Mouse (Mus musculus): Measurements from ENCODE around the gene Gm7168. TPM values are rescaled to one million over a fixed set of nuclear protein-coding genes. Genes with fewer than 3 reads are reported as not detected.
"Not testable (repeated sequence)": the region's sequence is repeated elsewhere in the genome, so short reads cannot be mapped to it uniquely, and the experiment has no call there.

Gm7168 gene
- polyA plus RNA-seq, 1 experiment from 2014 or later = not detected

DNA sequence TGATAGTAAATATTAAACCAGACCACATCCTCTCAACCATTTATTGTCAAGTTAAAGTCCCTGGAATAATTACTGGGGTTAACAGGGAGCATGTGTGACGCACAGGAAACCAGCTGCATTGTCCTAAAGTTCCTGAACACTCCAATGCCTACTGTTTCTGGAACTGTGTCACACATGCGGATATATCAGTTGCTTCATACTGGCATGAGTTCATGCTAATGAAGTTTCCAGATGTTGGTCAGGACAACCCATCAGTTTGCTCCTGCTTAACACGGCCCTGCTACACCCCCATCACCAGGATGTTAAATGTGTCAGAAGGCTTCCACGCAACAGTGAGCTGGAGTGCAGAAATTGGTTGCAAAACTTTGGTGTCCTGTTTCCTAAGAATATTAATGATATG is 33.6 kb upstream of the Gm7168 start:
- Histone ChIP-seq H3K9me3 (ENCODE audit: low read length) (no peaks in the 10 kb centered on the region), H3K4me3 (ENCODE audit: low read depth, low read length) (no peak overlapping the region), H3K36me3 (replicated peaks; ENCODE audit: insufficient read depth, low read length) (no peaks in the 10 kb centered on the region), H3K27ac (ENCODE audit: low read depth) (no peak overlapping the region), H3K4me1 (ENCODE audit: insufficient read depth) (no peaks in the 10 kb centered on the region), H3K27me3 (ENCODE audit: insufficient read depth, low read length) (no peaks in the 10 kb centered on the region), H3K9ac (replicated peaks) (no peak overlapping the region), H3K4me2 (ENCODE audit: low read depth, low read length) (no peak overlapping the region)
- DNase-seq = no peak
- ATAC-seq = peak; percentile 60
- WGBS (ENCODE audit: insufficient replicate concordance) = 62% methylated on average over 4 of the region's 4 CpGs
- TF ChIP-seq EP300 (IDR thresholded peaks at IDR 0.05; ENCODE audit: low read depth) (no peak), CTCF (IDR thresholded peaks at IDR 0.05; ENCODE audit: low read depth) (no peak)

DNA sequence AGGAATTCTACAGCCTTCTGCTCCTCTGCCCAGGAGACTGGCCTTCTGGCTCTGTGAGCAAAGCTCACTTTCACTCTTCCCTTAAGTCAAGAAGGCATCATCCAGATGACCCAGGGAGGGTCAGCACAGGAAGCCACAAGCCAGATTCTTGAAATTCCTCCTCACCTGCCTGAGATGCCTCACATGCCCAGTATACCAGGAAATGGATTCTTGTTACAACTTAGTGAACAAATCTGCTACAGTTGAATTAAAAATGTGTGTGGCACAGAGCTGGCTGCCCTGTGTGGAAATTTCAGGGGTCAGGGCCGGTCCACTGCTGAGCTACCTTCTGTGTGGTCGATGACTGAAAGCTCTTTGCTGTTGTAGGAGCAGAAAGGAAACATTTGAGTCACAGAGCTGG is 27.4 kb upstream of the Gm7168 start:
- Histone ChIP-seq H3K9me3 (ENCODE audit: low read length) (no peaks in the 10 kb centered on the region), H3K9ac (replicated peaks) (no peak overlapping the region), H3K4me2 (ENCODE audit: low read depth, low read length) (no peak overlapping the region), H3K36me3 (replicated peaks; ENCODE audit: insufficient read depth, low read length) (no peaks in the 10 kb centered on the region), H3K4me3 (ENCODE audit: low read depth, low read length) (no peak overlapping the region), H3K27ac (ENCODE audit: low read depth) (no peak overlapping the region), H3K4me1 (ENCODE audit: insufficient read depth) (no peaks in the 10 kb centered on the region), H3K27me3 (ENCODE audit: insufficient read depth, low read length) (no peaks in the 10 kb centered on the region)
- TF ChIP-seq CTCF (IDR thresholded peaks at IDR 0.05; ENCODE audit: low read depth) (no peak), EP300 (IDR thresholded peaks at IDR 0.05; ENCODE audit: low read depth) (no peak)
- DNase-seq (no peak), ATAC-seq (no peak)
- 55% methylated on average over 2 of the region's 2 CpGs for WGBS (ENCODE audit: insufficient replicate concordance)

DNA sequence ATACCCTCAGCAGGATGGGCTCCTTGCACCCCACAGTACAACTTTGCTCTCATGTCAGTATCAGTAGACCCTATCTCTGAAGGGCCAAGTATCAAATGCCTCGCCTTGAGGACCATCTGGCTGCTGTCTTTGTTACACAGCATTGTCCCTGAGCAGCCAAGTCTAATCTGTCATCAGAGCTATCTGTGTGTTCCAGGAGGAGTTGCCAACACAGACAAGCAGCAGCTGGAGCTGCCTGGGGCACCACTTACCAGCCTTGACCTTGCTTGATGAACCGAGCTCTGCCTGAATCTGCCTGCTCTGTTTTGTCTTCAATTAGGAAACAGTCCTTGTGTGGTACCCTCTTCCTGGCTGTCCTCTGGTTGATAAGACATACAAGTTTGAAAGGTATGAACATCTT is 24.8 kb upstream of the Gm7168 start:
- Histone ChIP-seq H3K36me3 (replicated peaks; ENCODE audit: insufficient read depth, low read length) (no peaks in the 10 kb centered on the region), H3K4me3 (ENCODE audit: low read depth, low read length) (no peak overlapping the region), H3K4me2 (ENCODE audit: low read depth, low read length) (no peak overlapping the region), H3K27ac (ENCODE audit: low read depth) (no peak overlapping the region), H3K4me1 (ENCODE audit: insufficient read depth) (no peaks in the 10 kb centered on the region), H3K9me3 (ENCODE audit: low read length) (no peaks in the 10 kb centered on the region), H3K9ac (replicated peaks) (no peak overlapping the region), H3K27me3 (ENCODE audit: insufficient read depth, low read length) (no peaks in the 10 kb centered on the region)
- TF ChIP-seq EP300 (IDR thresholded peaks at IDR 0.05; ENCODE audit: low read depth) (no peak), CTCF (IDR thresholded peaks at IDR 0.05; ENCODE audit: low read depth) (no peak)
- DNase-seq = no peak
- WGBS (ENCODE audit: insufficient replicate concordance) = 70% methylated on average over 2 of the region's 2 CpGs
- ATAC-seq = no peak

DNA sequence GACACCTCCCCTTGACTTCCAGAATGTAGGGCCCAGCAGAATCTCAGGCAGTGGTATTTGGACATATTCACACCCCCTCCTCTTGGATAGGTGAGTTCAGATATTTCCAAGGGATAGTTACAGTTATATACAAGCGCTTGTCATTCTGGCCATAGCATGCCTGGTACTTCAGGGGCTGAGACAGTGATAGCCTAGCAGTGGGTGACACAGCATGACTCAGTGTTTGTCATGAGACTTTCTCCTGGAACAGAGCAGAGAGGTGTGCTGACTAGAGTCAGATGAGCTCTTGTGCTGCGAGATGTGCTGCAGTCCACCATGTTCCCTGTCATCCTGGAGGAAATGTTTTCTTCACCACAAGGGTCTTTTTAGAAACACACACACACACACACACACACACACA is 23.6 kb upstream of the Gm7168 start:
- DNase-seq = no peak
- Histone ChIP-seq H3K4me3 (ENCODE audit: low read depth, low read length) (no peak overlapping the region), H3K9me3 (ENCODE audit: low read length) (no peaks in the 10 kb centered on the region), H3K9ac (replicated peaks) (no peak overlapping the region), H3K4me1 (ENCODE audit: insufficient read depth) (no peaks in the 10 kb centered on the region), H3K36me3 (replicated peaks; ENCODE audit: insufficient read depth, low read length) (no peaks in the 10 kb centered on the region), H3K27ac (ENCODE audit: low read depth) (no peak overlapping the region), H3K27me3 (ENCODE audit: insufficient read depth, low read length) (no peaks in the 10 kb centered on the region), H3K4me2 (ENCODE audit: low read depth, low read length) (no peak overlapping the region)
- WGBS (ENCODE audit: insufficient replicate concordance) = 69% methylated on average over 2 of the region's 2 CpGs
- no peak for ATAC-seq
- TF ChIP-seq EP300 (IDR thresholded peaks at IDR 0.05; ENCODE audit: low read depth) (no peak), CTCF (IDR thresholded peaks at IDR 0.05; ENCODE audit: low read depth) (no peak)

DNA sequence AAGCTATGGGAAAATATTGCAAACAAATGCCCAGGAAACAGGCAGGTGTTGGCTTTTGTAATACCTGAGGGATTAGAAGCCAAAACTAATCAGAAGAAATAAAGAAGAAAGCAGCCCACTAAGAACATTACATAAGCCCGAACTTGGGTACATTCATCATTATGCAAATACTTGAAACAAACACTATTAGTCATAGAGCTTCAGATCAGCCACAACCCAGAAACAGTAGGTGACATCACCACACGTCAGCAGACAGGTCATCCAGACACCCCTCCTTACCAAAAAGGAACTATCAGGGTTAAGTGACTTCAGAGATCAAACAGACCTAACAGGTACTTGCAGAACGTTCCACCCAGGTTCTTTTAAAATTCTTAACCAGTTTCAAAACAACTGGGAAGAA is 22.2 kb upstream of the Gm7168 start:
- H3K27ac ChIP-seq (ENCODE audit: low read depth) = no peak overlapping the region
- 57% methylated on average over 3 of the region's 3 CpGs for WGBS (ENCODE audit: insufficient replicate concordance)

DNA sequence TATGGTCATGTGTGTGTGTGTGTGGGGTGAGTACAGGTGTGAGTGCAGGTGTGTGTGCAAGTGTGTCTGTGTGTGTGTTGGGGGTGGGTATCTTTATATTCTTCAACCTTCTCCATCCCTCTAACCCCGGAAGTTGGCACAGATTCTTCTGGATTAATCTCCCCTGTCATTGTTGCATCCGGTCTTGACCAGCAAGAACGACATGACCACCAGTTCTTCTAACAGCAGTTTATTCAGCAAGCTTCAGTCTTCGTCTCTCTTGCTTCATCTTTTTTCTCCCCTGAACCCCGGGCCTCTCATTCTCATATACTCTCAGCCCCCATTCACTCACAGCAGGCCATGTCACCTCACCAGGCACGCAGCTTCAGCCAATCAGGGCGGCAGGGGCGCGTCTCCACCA is 17.8 kb upstream of the Gm7168 start:
- Histone ChIP-seq H3K4me1 (ENCODE audit: insufficient read depth) (no peaks in the 10 kb centered on the region), H3K36me3 (replicated peaks; ENCODE audit: insufficient read depth, low read length) (no peaks in the 10 kb centered on the region), H3K4me2 (ENCODE audit: low read depth, low read length) (no peak overlapping the region), H3K9ac (replicated peaks) (no peak overlapping the region), H3K27me3 (ENCODE audit: insufficient read depth, low read length) (no peaks in the 10 kb centered on the region), H3K4me3 (ENCODE audit: low read depth, low read length) (no peak overlapping the region), H3K27ac (ENCODE audit: low read depth) (no peak overlapping the region), H3K9me3 (ENCODE audit: low read length) (no peaks in the 10 kb centered on the region)
- no peak for ATAC-seq
- WGBS (ENCODE audit: insufficient replicate concordance) = 75% methylated on average over 9 of the region's 9 CpGs
- no peak for DNase-seq
- no peak for TF ChIP-seq EP300 (IDR thresholded peaks at IDR 0.05; ENCODE audit: low read depth)
- no peak for TF ChIP-seq CTCF (IDR thresholded peaks at IDR 0.05; ENCODE audit: low read depth)

More for the DNA sequence above, 22.2 kb upstream of the Gm7168 start:
- no peak for TF ChIP-seq CTCF (IDR thresholded peaks at IDR 0.05; ENCODE audit: low read depth)
- TF ChIP-seq EP300 (IDR thresholded peaks at IDR 0.05; ENCODE audit: low read depth) = no peak
- DNase-seq (no peak), ATAC-seq (no peak)
- Histone ChIP-seq H3K9me3 (ENCODE audit: low read length) (no peaks in the 10 kb centered on the region), H3K36me3 (replicated peaks; ENCODE audit: insufficient read depth, low read length) (no peaks in the 10 kb centered on the region), H3K9ac (replicated peaks) (no peak overlapping the region), H3K4me2 (ENCODE audit: low read depth, low read length) (no peak overlapping the region), H3K27me3 (ENCODE audit: insufficient read depth, low read length) (no peaks in the 10 kb centered on the region), H3K4me3 (ENCODE audit: low read depth, low read length) (no peak overlapping the region), H3K4me1 (ENCODE audit: insufficient read depth) (no peaks in the 10 kb centered on the region)

DNA sequence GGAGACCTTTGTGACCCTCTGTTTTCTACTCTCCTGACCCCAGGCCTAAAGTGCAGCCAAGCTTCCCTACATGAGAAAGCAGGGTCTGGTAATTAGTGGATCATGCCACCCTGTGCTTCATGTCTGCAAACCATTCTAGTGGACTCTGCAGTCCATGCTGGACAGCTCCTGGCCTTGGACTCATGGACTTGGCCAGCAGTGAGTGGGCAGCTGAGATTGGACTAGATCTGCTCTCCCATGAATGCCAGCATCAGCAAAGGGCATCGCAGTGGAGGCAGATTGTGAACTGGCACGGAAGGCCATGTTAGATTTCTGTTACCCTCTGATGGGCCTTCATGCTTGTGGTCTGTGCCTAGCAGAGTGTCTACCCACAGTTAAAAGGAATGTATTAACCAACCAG is 12.8 kb upstream of the Gm7168 start:
- H3K4me1 ChIP-seq (ENCODE audit: insufficient read depth); ATAC-seq; H3K27ac ChIP-seq (ENCODE audit: low read depth); H3K4me2 ChIP-seq (ENCODE audit: low read depth, low read length); DNase-seq; H3K9me3 ChIP-seq (ENCODE audit: low read length); H3K27me3 ChIP-seq (ENCODE audit: insufficient read depth, low read length); H3K9ac ChIP-seq (replicated peaks); H3K4me3 ChIP-seq (ENCODE audit: low read depth, low read length); H3K36me3 ChIP-seq (replicated peaks; ENCODE audit: insufficient read depth, low read length): not testable (repeated sequence)
- 77% methylated on average over 2 of the region's 2 CpGs for WGBS (ENCODE audit: insufficient replicate concordance)
